Mouse (Mus musculus) limb, embryonic 15.5 days (tissue): Measurements from ENCODE around the gene Hspa12b. TPM values are rescaled to one million over a fixed set of nuclear protein-coding genes. Genes with fewer than 3 reads are reported as not detected.

ENCODE experiments used
- ATAC-seq: fragments of 200-750 bp; cut with Nextera tagmentation; 2 replicates; pipeline ENCODE4 v1.8.0; 2017; ENCODE audit warnings: low read depth, moderate TSS enrichment; ENCODE audit not compliant: insufficient number of reproducible peaks, low FRiP score, low TSS enrichment
- H3K27ac ChIP-seq: fragments of 300-500 bp; sonication (generic); 2 replicates; pipeline ENCODE4 v1.5.1; 2015; ENCODE audit warnings: moderate library complexity, mild to moderate bottlenecking, inconsistent platforms
- H3K27me3 ChIP-seq: fragments of 300-500 bp; sonication (generic); 2 replicates; pipeline ENCODE4 v1.6.1; 2015; ENCODE audit warnings: inconsistent platforms
- H3K36me3 ChIP-seq: fragments of 300-500 bp; sonication (generic); 2 replicates; pipeline ENCODE4 v1.6.1; 2015; ENCODE audit warnings: inconsistent platforms
- H3K4me1 ChIP-seq: fragments of 300-500 bp; sonication (generic); 2 replicates; pipeline ENCODE4 v1.6.1; 2015; ENCODE audit warnings: inconsistent platforms
- H3K4me2 ChIP-seq: fragments of 300-500 bp; sonication (generic); 2 replicates; pipeline ENCODE4 v1.6.1; 2015; ENCODE audit warnings: mild to moderate bottlenecking, inconsistent platforms
- H3K4me3 ChIP-seq: fragments of 300-500 bp; sonication (generic); 2 replicates; pipeline ENCODE4 v1.5.1; 2015; ENCODE audit warnings: mild to moderate bottlenecking, inconsistent platforms
- H3K9ac ChIP-seq: fragments of 300-500 bp; sonication (generic); 2 replicates; pipeline ENCODE4 v1.6.1; 2015; ENCODE audit warnings: inconsistent platforms
- H3K9me3 ChIP-seq: fragments of 300-500 bp; sonication (generic); 2 replicates; pipeline ENCODE4 v1.6.1; 2016; ENCODE audit warnings: inconsistent platforms
- WGBS: fragments of 180-500 bp; shearing (Covaris S2); methylation state at CpG from one replicate; pipeline ENCODE4 v1.1.7; 2015; 5-methylcytosine and 5-hydroxymethylcytosine counted together
- polyA plus RNA-seq: library from polyadenylated mRNA; unstranded; fragments of >200 nt; fragmentation: Nextera tagmentation; extraction: Ambion mirVana; gene quantifications from 2 replicates; pipeline ENCODE4 v1.2.1, GENCODE M21; 2015

The Hspa12b gene
- polyA plus RNA-seq, 1 experiment from 2014 or later: 22.0 TPM

GRCm38 (mm10) chr2:131130849-131131248 lies 3.8 kb downstream of the Hspa12b start:
- Histone ChIP-seq H3K4me3 (no peak overlapping the region), H3K9me3 (no peaks in the 10 kb centered on the region), H3K4me1 (peaks cover 31% of the 10 kb centered on the region), H3K27ac (no peak overlapping the region), H3K9ac (no peak overlapping the region), H3K27me3 (no peaks in the 10 kb centered on the region), H3K36me3 (peaks cover 21% of the 10 kb centered on the region), H3K4me2 (no peak overlapping the region)
- 76% methylated on average over 2 of the region's 2 CpGs for WGBS
- no peak for ATAC-seq

- Histone ChIP-seq H3K27me3 (no peaks in the 10 kb centered on the region), H3K27ac (no peak overlapping the region), H3K4me2 (no peak overlapping the region), H3K9me3 (no peaks in the 10 kb centered on the region), H3K4me1 (peaks cover 17% of the 10 kb centered on the region), H3K9ac (no peak overlapping the region), H3K36me3 (peaks cover 34% of the 10 kb centered on the region), H3K4me3 (no peak overlapping the region)
- WGBS: 72% methylated on average over 10 of the region's 10 CpGs
- ATAC-seq: no peak
These were observed 5.2 kb downstream of the Hspa12b start for GRCm38 (mm10) chr2:131132111-131132888.

GRCm38 (mm10) chr2:131132930-131133547 lies 6.0 kb downstream of the Hspa12b start, which contains the start of gene Gm11037:
TSS of gene Gm11037 (plus strand) at chr2:131133497.
- Histone ChIP-seq H3K36me3 (peaks cover 41% of the 10 kb centered on the region), H3K27ac (no peak within 1 kb of the TSS; the same call in 1 of the 2 replicates), H3K4me2 (no peak within 1 kb of the TSS), H3K27me3 (no peaks in the 10 kb centered on the region), H3K9me3 (no peaks in the 10 kb centered on the region), H3K9ac (no peak within 1 kb of the TSS), H3K4me1 (peaks cover 10% of the 10 kb centered on the region), H3K4me3 (no peak within 1 kb of the TSS)
- no peak for ATAC-seq
- 75% methylated on average over 9 of the region's 9 CpGs for WGBS

GRCm38 (mm10) chr2:131134381-131134780 lies 7.3 kb downstream of the Hspa12b start:
- 57% methylated on average over 1 of the region's 1 CpGs for WGBS
- Histone ChIP-seq H3K9ac (no peak overlapping the region), H3K4me2 (no peak overlapping the region), H3K9me3 (no peaks in the 10 kb centered on the region), H3K27me3 (no peaks in the 10 kb centered on the region), H3K4me1 (0 out of 2 replicates have a peak, but pooled peaks cover 4% of the 10 kb centered on the region), H3K27ac (0 out of 2 replicates have a peak overlapping the region, but pooled peaks have one; percentile 35), H3K36me3 (peaks cover 55% of the 10 kb centered on the region), H3K4me3 (no peak overlapping the region)
- ATAC-seq: no peak

GRCm38 (mm10) chr2:131134826-131135400 lies 7.8 kb downstream of the Hspa12b start:
- Histone ChIP-seq H3K4me1 (0 out of 2 replicates have a peak, but pooled peaks cover 4% of the 10 kb centered on the region), H3K36me3 (peaks cover 60% of the 10 kb centered on the region), H3K27me3 (no peaks in the 10 kb centered on the region), H3K4me3 (no peak overlapping the region), H3K27ac (0 out of 2 replicates have a peak overlapping the region, but pooled peaks have one; percentile 35), H3K9me3 (no peaks in the 10 kb centered on the region), H3K4me2 (no peak overlapping the region), H3K9ac (peak overlapping the region; percentile 8; the same call in 1 of the 2 replicates)
- ATAC-seq: no peak
- WGBS: 73% methylated on average over 8 of the region's 8 CpGs

GRCm38 (mm10) chr2:131135521-131136139 lies 8.6 kb downstream of the Hspa12b start:
- Histone ChIP-seq H3K9ac (no peak overlapping the region), H3K9me3 (no peaks in the 10 kb centered on the region), H3K4me2 (no peak overlapping the region), H3K4me3 (no peak overlapping the region), H3K4me1 (0 out of 2 replicates have a peak, but pooled peaks cover 4% of the 10 kb centered on the region), H3K36me3 (peaks cover 67% of the 10 kb centered on the region), H3K27ac (no peak overlapping the region), H3K27me3 (no peaks in the 10 kb centered on the region)
- 57% methylated on average over 11 of the region's 11 CpGs for WGBS
- ATAC-seq: no peak

GRCm38 (mm10) chr2:131138296-131138695 lies 11.2 kb downstream of the Hspa12b start:
- no peak overlapping the region for H3K9ac ChIP-seq
- no peak overlapping the region for H3K27ac ChIP-seq
- no peak overlapping the region for H3K4me2 ChIP-seq
- no peak overlapping the region for H3K4me3 ChIP-seq
- WGBS: 84% methylated on average over 4 of the region's 4 CpGs
- H3K9me3 ChIP-seq: no peaks in the 10 kb centered on the region
- ATAC-seq: no peak
- peaks cover 92% of the 10 kb centered on the region for H3K36me3 ChIP-seq
- no peaks in the 10 kb centered on the region for H3K27me3 ChIP-seq
- peaks cover 12% of the 10 kb centered on the region; the same call in 1 of the 2 replicates for H3K4me1 ChIP-seq

GRCm38 (mm10) chr2:131138760-131139159 lies 11.7 kb downstream of the Hspa12b start:
- ATAC-seq: no peak
- Histone ChIP-seq H3K9ac (no peak overlapping the region), H3K4me3 (no peak overlapping the region), H3K36me3 (peaks cover 96% of the 10 kb centered on the region), H3K27ac (no peak overlapping the region), H3K4me2 (no peak overlapping the region), H3K4me1 (peaks cover 12% of the 10 kb centered on the region; the same call in 1 of the 2 replicates), H3K27me3 (no peaks in the 10 kb centered on the region), H3K9me3 (no peaks in the 10 kb centered on the region)
- 87% methylated on average over 7 of the region's 7 CpGs for WGBS

- Histone ChIP-seq H3K27ac (no peak overlapping the region), H3K9me3 (no peaks in the 10 kb centered on the region), H3K36me3 (peaks cover 94% of the 10 kb centered on the region), H3K4me2 (no peak overlapping the region), H3K27me3 (no peaks in the 10 kb centered on the region), H3K4me3 (no peak overlapping the region), H3K9ac (no peak overlapping the region), H3K4me1 (peaks cover 12% of the 10 kb centered on the region; the same call in 1 of the 2 replicates)
- WGBS: 75% methylated on average over 5 of the region's 5 CpGs
- no peak for ATAC-seq
These were observed 12.2 kb downstream of the Hspa12b start for GRCm38 (mm10) chr2:131139287-131139686.

- H3K4me3 ChIP-seq: no peak overlapping the region
- H3K9me3 ChIP-seq: no peaks in the 10 kb centered on the region
- no peak overlapping the region for H3K9ac ChIP-seq
- peaks cover 12% of the 10 kb centered on the region; the same call in 1 of the 2 replicates for H3K4me1 ChIP-seq
- ATAC-seq: no peak
- H3K4me2 ChIP-seq: no peak overlapping the region
- peaks cover 94% of the 10 kb centered on the region for H3K36me3 ChIP-seq
- no peak overlapping the region; the same call in 1 of the 2 replicates for H3K27ac ChIP-seq
- WGBS: 47% methylated on average over 5 of the region's 5 CpGs
- no peaks in the 10 kb centered on the region for H3K27me3 ChIP-seq
These were observed 12.9 kb downstream of the Hspa12b start for GRCm38 (mm10) chr2:131139886-131140532.

- Histone ChIP-seq H3K27me3 (no peaks in the 10 kb centered on the region), H3K9ac (no peak overlapping the region), H3K4me3 (no peak overlapping the region), H3K36me3 (peaks cover 94% of the 10 kb centered on the region), H3K27ac (no peak overlapping the region), H3K9me3 (no peaks in the 10 kb centered on the region), H3K4me1 (peaks cover 8% of the 10 kb centered on the region), H3K4me2 (no peak overlapping the region)
- ATAC-seq: no peak
- 72% methylated on average over 5 of the region's 5 CpGs for WGBS
These were observed 13.4 kb downstream of the Hspa12b start for GRCm38 (mm10) chr2:131140533-131140905.
